Mouse (Mus musculus) thymus, adult 2 months (tissue): ENCODE measurements at regions not wholly inside any gene's neighbourhood (a gene's known extent, or its start where the extent isn't known, plus 50 kb on each side); places are given as distances from the start of the nearest gene placed in this dataset.

Source experiments
- CTCF ChIP-seq: fragments of 200-500 bp; IDR thresholded peaks from 2 replicates; pipeline ENCODE4 v1.5.1; 2012; ENCODE audit warnings: mild to moderate bottlenecking, control low read depth, low read length, moderate library complexity, borderline replicate concordance; ENCODE audit not compliant: control insufficient read depth, poor library complexity, insufficient read depth; ENCODE audit errors: extremely low read depth
- POLR2A ChIP-seq: fragments of 200-500 bp; IDR thresholded peaks from 2 replicates; pipeline ENCODE4 v1.6.1; 2012; ENCODE audit warnings: mild to moderate bottlenecking, low read length, control low read depth, moderate library complexity; ENCODE audit not compliant: control insufficient read depth, poor library complexity, insufficient read depth; ENCODE audit errors: extremely low read depth

DNA sequence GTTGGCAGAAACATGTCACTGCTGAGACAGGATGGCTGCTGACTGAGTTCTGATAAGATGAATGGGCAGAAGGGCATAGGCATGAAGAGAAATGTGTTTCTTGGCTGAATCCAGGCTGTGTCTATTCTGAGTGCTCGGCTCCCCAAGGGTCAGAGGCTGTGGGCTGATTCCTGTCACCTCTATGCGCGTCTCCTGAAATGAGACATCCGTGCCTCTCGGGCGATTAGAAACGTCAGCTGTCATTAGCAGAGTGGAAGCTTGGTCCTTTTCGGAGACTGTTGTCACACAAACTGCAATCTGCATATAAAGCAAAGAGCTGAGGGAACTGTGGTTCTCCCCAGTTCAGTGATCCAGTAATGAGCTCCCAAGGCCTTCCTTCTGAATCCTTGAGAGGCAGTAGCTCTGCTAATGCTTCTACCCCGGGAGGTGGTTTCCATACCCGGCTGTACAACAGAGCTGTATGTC, 108.8 kb downstream of the Atp23 start:
- TF ChIP-seq POLR2A = no peak
- TF ChIP-seq CTCF = no peak
